Mouse (Mus musculus): ENCODE results near the gene Adcyap1r1.

Adcyap1r1 gene

DNA sequence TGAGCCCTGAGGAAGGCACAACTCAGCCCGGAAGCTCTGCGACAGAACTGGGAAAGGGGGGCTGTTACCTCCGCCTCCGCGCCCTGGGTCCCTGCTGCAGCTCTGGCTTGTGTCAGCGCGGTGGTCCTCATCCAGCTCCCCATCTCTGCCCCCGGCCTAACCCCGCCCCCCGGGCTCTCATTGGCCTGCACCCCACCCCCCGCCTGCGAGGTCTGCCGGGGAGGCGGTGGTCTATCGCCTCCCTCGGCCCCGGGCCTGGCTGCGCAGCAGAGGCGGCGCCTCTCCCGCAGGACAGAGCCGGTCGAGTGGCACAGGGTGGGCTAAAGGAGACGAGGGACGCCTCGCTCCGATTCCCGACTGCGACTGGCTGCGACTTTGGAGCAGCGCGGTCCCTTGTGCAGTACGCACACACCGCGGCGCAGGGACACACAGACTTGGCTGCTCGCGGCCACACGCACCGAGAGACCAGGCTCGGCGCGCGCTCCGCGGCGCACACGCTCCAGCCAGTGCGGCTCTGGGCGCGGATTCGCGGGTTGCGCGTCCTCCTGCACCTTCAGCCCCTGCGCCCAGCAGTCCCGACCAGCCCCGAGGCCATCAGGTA is at the start of gene Adcyap1r1:
Gene Adcyap1r1, plus strand, starts transcription at position 208 of the 601 bp plus-strand sequence.
- DNase-seq (ENCODE audit: low spot score) = no peak

DNA sequence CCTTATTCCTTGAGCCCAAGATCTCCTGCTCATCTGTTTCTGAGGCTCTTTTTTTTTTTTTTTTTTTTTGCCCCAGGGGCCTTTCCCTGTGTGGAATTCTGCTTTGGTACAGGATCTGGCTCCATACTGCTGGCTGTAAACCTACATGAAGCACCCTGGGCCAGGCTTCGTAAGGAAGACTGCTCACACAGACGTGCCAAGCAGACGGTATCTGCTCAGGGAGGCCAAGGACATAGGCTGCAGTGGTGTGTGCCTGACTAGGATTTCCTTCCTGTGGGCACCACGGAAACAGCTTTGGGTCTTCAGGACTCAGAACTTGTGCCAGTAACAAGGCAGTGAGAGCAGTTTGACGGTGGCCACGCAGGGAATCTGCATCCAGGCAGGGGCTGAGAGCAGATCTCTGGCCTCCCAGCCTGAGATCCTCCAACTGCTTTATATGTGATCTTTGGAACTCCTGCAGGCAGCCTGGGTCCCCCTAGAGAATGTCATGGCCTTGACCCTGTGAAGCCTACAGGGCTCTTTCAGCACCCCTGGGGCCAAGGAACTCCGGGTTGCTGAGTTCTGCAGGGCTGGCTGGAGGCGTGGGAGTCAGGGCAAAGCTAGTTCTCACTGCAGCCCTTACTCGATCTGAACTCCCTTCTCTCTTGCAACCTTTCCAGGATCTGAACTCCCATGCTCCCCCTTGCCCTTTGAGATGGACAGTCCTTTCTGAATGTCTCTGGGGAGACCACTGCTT is 49.6 kb upstream of the Adcyap1r1 start:
- no peak for DNase-seq (ENCODE audit: low spot score)

DNA sequence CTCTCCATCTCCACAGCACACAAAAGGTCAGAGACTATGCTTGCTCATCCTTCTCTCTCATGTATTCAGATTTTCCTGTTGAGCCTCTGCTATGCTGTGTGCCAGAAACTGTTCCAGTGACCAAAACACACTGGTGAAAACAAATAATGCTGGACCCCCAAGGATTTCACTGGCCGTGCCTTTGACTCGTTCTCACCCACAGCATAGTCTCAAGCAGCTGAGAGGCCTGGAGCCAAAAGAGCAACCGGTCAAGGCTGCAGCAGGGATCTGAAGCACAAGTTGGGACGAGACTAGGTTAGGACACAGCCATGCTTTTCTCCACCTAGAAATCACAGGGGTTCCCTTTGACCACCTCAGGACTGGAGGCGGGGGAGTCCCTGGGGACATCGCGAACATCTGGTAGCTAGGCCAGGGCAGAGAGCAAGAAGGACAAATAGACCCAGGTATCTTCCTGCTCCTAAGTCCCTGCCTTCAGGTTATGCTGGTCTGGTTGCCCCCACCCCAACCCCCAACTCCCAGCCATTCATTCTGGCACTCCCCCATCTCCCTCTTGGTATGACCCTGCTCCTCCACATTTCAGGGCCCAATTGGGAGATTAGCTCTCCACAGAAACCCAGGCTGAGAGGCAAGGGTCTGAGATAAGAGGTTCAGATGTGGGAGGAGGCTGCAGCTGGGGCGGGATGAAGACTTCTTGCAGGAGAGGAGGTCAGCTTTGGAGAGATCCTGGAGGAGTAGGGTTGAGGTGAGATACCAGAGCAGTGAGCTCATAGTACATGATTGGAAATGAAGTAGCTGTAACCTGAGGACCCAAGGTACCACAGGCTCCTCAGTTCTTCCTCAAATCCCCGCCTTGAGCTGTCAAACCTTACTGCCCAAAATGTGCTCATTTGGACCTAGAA is 48.1 kb upstream of the Adcyap1r1 start:
- DNase-seq (ENCODE audit: low spot score) = no peak

DNA sequence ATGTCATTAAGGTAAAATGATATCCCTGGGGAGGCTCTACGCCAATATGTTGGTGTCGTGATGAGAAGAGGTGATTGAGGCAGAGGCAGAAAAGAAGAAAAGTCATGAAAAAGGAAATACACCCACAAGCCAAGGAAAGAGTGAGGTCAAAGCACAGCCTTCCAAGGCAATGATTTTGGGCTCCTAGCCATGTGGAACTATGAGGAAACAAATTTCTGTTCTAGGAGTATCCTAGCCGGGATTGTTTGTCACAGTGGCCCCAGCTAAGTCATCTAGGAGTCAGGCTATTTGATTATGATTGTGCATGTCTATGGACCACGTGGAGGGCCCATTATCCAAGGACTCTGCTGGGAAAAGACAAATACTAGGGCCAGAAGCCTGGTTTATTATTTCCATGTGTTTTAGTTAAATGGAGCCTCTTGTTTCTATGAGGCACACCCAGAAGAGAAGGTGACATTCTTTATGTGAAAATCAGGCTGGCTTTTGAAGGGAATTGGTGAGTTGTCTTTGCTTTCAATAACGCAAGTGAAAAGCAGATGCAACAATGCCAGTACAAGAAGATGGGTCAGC is 47.3 kb upstream of the Adcyap1r1 start:
- no peak for DNase-seq (ENCODE audit: low spot score)

DNA sequence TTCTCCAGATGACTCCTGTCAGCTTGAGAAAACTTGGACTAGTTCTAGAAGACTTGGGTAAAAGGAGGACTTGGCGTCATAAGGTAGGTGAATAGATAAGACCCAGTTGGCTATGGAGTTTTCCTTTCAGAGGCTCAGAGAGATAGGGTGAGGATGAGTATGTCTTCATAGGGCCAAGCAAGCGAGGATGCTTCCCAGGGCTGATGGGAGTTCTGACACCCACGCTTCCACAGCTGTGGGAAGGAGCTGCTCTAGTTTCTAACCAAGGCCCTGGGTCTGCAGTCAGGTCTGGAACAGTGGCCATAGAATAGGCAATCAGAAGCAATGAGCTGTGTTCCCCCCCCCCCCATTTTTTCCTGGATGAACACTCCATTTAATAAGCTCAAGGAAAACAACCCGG is 44.4 kb upstream of the Adcyap1r1 start:
- DNase-seq (ENCODE audit: low spot score) = no peak

DNA sequence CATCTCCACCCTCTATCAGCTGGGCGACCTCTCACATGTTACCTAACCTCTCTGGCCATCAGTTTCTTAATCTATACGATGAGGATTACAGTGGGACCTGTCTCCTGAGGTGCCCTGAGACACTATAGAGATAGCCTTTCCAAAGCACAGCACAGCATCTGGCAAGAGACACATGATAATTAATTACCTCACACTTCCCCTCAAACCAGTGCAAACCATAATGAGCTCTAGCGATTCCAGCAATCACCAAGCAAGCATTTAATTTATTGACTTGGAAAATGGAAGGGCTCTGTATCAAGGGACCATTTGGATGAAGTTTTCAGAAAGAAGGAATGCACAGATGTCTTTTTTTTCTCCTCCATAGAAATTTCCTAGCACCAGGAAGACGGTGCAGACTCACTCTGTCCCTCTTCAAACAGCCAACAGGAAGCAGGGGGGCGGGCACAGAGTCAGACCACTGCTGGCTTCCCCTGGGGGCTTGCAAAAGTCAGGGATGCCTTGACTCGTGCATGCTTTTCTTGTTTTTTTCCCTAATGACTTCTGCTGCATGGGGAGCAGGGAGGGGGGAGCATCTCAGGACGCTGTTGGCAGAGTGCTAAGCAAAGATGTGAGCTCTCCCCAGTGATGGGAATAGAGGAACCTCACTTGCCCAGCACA is 41.5 kb upstream of the Adcyap1r1 start:
- DNase-seq (ENCODE audit: low spot score) = no peak

DNA sequence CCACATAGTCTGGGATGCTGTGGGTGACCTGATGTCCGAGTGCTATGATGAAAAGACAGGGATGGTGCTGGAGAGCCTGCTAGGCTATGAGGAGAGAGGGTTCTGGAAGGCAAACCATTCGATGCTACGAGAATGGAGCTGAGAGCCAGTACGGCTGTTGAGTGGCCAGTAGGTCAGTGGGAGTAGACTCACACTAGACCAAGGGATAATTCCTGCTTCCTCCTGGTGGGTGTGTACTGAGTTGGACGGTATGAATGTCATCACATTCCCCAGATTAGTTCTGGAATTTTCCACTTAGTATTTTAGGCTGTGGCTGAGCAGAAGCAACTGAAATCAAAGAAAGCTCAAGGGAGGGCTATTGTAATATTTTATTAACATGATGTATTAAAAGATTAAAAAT is 40.8 kb upstream of the Adcyap1r1 start:
- DNase-seq (ENCODE audit: low spot score) = no peak

DNA sequence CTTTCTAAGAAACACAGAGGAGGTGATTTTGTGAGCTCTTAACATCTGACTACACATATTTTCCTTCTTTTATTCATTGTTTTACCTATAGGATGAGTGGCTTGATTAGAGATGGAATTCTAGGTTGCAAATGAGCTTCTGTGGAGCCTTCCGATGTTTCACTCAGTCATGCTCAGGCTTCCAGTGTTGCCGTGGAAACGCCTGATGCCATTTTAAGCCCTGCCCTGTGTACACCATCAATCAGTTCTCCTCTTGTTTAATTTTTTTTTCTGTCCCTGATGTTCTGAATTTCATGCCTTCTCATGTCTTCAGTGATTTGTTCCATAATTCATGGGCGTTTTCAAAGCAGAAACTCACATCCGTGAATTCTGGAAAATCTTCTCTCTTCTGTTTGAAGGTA is 35.6 kb upstream of the Adcyap1r1 start:
- DNase-seq (ENCODE audit: low spot score) = no peak

DNA sequence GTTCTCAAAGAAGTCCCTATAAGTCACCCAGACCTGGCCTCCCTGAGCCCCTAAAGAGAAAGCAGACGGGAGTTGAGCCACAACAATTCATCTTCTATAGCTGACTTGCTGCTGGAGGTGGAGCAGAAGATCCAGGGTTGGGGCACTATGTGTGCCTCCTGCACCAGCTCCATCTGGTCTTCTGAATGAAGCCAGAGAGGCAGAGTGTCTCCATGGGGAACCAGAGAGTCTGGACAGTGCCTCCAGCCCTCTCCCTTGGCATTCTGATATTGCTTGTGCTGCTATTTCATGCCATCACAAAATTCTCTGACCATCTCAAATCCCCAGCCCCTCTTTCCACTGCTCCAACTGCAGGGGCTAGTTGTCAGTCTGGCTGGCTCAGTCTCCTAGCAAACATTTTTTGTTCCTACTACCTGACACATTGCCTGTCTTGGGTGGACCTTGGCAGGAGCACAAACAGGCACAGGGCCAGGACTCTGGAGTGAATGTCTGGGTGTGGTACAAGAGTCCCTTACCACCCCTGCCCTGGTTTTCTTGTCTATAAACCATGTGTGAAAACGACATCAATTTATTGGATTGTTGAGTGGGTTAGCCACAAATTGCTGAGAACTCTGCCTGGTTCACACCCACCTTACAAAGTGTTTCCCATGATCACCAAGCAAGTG is 32.9 kb upstream of the Adcyap1r1 start:
- DNase-seq (ENCODE audit: low spot score) = no peak

DNA sequence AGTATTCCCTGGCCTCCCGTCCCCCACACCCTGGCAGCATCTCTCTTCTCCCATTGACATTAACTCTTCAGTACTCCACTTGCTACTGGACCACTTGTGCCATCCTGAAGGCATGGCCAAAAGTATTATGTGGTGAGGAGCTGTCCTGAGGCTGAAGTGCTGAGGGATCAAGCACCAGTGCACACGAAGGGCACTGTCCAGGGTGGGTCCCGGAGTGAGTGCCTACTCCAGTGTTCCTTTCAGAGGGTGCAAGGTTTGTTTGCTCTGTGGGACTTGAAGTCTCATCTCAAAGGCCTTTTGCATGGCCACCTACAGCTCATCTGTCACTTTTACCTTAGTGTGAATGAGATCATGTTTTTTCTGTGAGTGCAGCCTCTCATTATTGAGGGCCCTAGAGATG is 31.4 kb upstream of the Adcyap1r1 start:
- no peak for DNase-seq (ENCODE audit: low spot score)

DNA sequence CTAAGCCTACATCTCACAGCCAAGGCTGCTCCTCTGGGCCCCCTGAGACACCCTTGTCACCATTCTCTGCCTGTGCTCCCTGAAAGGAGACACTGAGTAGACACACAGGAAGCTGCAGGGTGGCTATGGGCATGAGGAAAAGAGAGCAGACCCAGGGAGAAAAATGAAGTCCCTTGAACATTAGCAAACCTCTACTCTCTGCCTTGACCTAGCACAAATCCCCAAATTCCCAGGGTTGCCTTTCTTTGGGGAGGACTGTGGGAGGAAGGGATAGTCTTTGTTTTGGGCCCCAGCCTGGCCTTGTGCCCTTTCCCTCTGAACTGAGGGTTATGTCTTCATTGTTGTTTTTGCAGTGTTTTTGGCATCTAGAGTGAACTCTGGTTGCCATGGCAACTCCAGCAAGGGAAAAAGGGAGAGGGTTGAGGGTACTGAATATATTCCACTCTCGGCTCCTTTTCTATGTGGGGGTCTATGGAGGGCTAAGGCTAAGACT is 30.9 kb upstream of the Adcyap1r1 start:
- no peak for DNase-seq (ENCODE audit: low spot score)

DNA sequence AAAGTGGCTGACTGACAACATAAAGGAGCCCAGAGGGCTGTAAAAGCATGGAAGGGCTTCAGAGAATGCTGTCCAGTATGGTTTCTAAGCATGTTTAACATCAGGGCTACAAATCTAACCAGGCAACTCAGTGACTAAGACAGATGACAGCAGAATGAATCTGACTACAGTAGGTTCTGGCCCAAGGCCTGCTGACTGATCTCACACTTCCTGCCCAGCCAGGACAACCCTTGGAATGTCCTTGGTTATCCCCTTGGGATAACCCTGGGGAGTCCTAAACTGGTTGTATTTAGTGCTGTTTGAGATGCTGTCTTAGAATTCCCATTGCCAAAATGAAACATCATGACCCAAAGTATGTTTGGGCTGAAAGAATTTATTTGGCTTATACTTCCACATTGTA is 19.7 kb upstream of the Adcyap1r1 start:
- DNase-seq (ENCODE audit: low spot score) = no peak

DNA sequence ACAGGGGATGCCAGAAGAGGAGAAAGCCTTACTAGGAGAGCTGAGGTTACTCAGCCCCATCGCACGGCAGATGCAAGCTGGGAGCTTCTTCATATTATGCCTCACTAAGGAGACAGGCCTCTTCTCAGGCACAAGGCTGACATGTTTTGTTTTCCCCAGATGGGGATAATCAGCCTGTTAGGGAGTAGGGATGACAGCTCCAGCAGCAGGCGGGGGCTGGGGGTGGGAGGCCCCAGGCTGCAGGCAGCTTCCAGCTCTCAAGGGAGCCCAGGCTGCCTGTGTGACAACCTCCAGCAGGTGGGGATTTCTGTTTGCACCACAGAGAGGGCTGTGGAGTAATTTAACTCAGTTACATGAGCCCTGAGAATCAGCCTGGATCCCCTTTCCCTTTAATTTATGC is 17.4 kb upstream of the Adcyap1r1 start:
- DNase-seq (ENCODE audit: low spot score) = no peak

DNA sequence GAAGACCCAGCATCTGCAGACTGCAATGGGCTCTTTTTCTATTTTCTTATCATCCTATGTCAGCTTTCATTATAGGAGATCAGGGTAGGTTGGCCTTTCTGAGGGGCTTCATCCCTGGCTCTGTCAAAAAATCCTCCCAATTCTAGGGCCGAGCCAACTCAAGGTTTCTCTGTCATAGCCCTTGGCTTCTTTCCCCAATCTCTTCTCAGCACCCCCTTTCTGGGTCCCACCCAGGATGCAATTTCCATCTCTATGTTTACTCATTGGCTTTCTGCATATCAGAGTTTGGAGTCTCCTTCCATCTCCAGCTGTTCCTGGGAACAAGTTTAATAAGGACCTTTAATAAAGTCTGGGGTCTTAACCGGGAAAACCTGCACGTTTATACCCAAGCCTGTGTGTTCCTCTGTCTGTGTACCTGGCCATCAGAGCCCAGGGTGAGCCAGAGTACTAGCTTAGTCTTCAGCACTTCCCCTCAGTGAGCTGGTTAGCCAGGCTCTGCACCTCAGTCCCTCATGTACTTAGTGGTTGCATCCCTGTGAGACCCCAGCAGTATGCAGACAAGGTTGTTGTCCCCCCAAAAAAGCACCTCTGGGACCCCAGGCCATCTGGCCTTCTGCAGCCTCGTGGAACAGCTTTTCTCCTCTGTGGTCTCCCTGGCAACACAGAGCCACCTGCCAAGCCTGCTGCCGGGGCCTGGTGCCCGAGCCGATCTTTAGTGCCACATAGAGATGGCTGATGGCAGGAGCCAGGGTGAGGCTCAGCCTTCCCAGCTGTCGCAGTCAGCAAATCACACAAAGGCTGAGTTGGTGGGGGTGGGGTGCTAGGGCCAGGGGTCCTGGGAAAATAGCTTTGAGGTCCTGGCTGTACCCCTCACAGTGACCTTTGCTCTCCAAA is 16.3 kb upstream of the Adcyap1r1 start:
- no peak for DNase-seq (ENCODE audit: low spot score)

DNA sequence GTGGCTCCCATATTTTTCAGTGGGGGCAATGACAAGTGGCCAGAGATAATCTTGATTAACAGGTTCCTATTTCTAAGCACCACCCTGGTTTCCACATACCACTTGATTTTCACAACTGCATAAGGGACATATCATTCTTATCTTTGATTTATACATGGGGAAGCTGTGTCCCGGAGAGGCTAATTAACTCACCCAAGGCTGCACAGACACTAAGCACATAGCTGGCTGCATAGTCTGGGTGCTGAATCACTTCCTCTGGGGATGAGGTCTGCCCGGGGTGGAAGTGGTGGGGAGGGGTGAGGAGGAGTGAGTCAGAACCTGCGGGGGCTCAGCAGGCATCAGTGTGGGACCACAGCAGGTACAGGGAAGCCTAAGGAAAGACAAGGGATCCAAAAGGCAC is 13.9 kb upstream of the Adcyap1r1 start:
- no peak for DNase-seq (ENCODE audit: low spot score)

DNA sequence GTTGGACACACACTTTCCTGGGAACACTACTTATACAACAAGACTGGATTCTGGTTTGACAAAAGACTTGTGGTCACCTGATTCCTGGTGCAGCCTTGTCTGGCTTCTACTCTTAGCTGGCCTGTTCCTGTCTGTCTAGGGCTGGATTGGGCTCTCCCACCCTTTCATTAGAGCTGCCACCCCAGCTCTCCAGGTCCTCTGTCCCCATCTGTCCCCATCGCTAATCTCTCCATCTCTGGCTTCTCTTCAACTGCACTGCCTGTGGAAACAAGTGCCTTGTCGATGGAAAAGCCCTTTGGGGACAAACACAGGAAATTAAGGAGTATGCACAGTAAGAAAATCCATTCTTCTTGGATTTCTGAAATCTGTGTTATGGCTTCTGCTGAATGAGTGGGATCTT is 12.9 kb upstream of the Adcyap1r1 start:
- no peak for DNase-seq (ENCODE audit: low spot score)

DNA sequence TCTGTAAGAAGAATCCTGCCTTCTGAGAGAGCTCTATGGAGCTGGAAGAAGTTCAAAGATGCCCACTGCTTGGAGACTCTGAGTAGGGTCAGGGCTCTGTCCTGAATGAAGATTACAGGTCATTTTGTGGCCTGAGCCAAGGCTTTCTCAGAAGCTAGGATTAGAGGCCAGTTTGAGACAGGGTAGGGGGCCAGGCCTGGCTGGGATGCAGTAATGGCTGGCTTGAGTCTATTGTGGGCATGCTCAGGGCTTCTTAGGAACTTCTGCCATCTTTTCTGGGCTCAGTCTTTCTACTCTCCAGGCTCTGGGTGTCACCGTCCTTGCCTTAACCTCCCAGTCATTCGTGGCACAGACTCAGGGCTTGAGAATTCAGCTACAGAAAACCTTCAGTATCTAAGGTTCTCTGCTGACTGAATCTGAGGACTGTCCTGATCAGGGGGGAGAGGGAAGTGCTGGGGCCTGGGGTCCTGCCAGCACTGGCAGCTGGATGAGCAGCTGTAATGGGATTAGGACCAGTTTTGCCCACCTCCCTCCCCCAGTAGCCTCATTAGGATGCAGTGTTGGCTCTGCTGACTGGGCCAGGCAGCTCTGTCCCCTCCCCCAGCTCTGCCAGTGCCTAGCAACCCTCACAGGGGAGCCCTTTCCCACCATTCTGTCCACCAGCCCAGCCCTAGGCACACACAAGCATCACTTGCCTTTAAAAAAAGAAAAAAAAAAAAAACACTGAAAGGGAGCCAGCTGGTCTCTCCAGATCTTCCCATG is 7.7 kb upstream of the Adcyap1r1 start:
- no peak for DNase-seq (ENCODE audit: low spot score)

DNA sequence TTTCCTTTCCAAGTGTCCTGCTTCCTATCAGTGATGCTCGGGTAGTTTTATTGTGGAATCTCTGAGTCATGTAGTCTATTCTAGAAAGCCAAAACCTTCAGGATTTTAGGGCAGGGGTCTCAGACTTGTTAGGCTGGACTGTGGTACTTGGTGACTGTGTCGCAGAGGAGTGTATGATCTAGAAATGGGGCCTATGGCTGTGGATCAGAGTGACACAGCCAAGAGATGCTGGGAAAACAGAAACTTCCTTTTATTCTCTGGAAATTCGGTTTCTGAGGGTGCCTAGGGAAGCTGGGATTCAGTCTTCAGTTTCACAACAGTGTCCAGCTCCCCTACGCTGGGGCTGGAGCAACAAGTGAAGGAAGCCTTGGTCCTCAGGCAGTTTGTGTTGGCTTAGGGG is 7.1 kb upstream of the Adcyap1r1 start:
- DNase-seq (ENCODE audit: low spot score) = no peak

DNA sequence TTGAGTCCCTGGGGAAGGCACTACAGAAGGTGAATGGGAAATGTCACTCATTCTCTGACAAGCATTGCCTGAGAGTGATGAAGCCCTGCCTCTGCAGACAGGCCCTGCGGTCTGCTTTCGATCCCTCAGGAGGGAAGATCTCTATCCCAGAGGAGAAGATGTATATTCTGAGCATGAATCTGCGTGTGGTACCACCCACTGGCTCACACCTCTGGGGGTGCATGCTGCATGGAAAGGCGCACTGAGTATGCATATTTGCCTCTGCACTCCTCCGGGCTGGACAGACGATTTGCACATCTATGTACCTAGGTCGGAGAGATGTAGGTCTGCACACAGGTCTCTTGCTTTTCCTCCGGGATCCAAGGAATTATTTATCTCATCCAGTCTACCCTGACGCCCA is 3.6 kb upstream of the Adcyap1r1 start:
- DNase-seq (ENCODE audit: low spot score) = no peak

Data from c-Kit-positive CD71-positive TER-119-positive erythroid progenitor cells, embryonic 14.5 days (primary cell).